Mouse (Mus musculus) liver, embryonic 13.5 days (tissue): ENCODE results near the gene Slc1a2. TPM values are rescaled to one million over a fixed set of nuclear protein-coding genes. Genes with fewer than 3 reads are reported as not detected.

Source experiments
- ATAC-seq: fragments of 200-750 bp; cut with Nextera tagmentation; 2 replicates; pipeline ENCODE4 v1.8.0; 2017; ENCODE audit warnings: low read depth, mild to moderate bottlenecking, moderate number of reproducible peaks, moderate library complexity
- DNase-seq: peaks from one replicate; pipeline ENCODE4 v3.0.0; 2022
- H3K27ac ChIP-seq: fragments of 300-500 bp; sonication (generic); 2 replicates; pipeline ENCODE4 v1.5.1; 2015; ENCODE audit warnings: moderate library complexity, mild to moderate bottlenecking, inconsistent platforms
- H3K27me3 ChIP-seq: fragments of 300-500 bp; sonication (generic); 2 replicates; pipeline ENCODE4 v1.6.1; 2015; ENCODE audit warnings: mild to moderate bottlenecking, inconsistent platforms
- H3K36me3 ChIP-seq: fragments of 300-500 bp; sonication (generic); 2 replicates; pipeline ENCODE4 v1.6.1; 2015; ENCODE audit warnings: mild to moderate bottlenecking, inconsistent platforms
- H3K4me1 ChIP-seq: fragments of 300-500 bp; sonication (generic); replicated peaks from 2 replicates; pipeline ENCODE4 v1.6.1; 2015; ENCODE audit warnings: inconsistent platforms
- H3K4me2 ChIP-seq: fragments of 300-500 bp; sonication (generic); 2 replicates; pipeline ENCODE4 v1.6.1; 2015; ENCODE audit warnings: inconsistent platforms, mild to moderate bottlenecking, moderate library complexity
- H3K4me3 ChIP-seq: fragments of 300-500 bp; sonication (generic); replicated peaks from 2 replicates; pipeline ENCODE4 v1.5.1; 2015; ENCODE audit warnings: mild to moderate bottlenecking, inconsistent platforms
- H3K9ac ChIP-seq: fragments of 300-500 bp; sonication (generic); 2 replicates; pipeline ENCODE4 v1.6.1; 2015; ENCODE audit warnings: mild to moderate bottlenecking, inconsistent platforms
- H3K9me3 ChIP-seq: fragments of 300-500 bp; sonication (generic); replicated peaks from 2 replicates; pipeline ENCODE4 v1.6.1; 2016; ENCODE audit warnings: inconsistent platforms
- WGBS: fragments of 180-500 bp; shearing (Covaris S2); methylation state at CpG from one replicate; pipeline ENCODE4 v1.1.7; 2015; ENCODE audit not compliant: insufficient replicate concordance; 5-methylcytosine and 5-hydroxymethylcytosine counted together
- polyA plus RNA-seq: library from polyadenylated mRNA; unstranded; fragments of >200 nt; fragmentation: Nextera tagmentation; extraction: Ambion mirVana; gene quantifications from 2 replicates; pipeline ENCODE4 v1.2.1, GENCODE M21; 2015

Gene Slc1a2
- polyA plus RNA-seq, 1 experiment from 2014 or later: 0.38 TPM

- ATAC-seq: no peak
- no peaks in the 10 kb centered on the region for H3K36me3 ChIP-seq
- no peaks in the 10 kb centered on the region for H3K4me1 ChIP-seq
Observed at GRCm38 (mm10) chr2:102695541-102695940, 37.1 kb downstream of the Slc1a2 start.

GRCm38 (mm10) chr2:102697732-102698131 lies 39.3 kb downstream of the Slc1a2 start:
- DNase-seq: no peak
- Histone ChIP-seq H3K4me2 (no peak overlapping the region), H3K9ac (no peak overlapping the region), H3K4me1 (no peaks in the 10 kb centered on the region), H3K27me3 (no peaks in the 10 kb centered on the region), H3K4me3 (no peak overlapping the region), H3K27ac (no peak overlapping the region), H3K36me3 (no peaks in the 10 kb centered on the region), H3K9me3 (no peaks in the 10 kb centered on the region)
- ATAC-seq: no peak
- 39% methylated on average over 2 of the region's 2 CpGs for WGBS

More at GRCm38 (mm10) chr2:102695541-102695940, 37.1 kb downstream of the Slc1a2 start:
- no peak overlapping the region for H3K4me3 ChIP-seq
- no peaks in the 10 kb centered on the region for H3K27me3 ChIP-seq
- H3K27ac ChIP-seq: no peak overlapping the region
- H3K9ac ChIP-seq: no peak overlapping the region
- H3K4me2 ChIP-seq: no peak overlapping the region
- DNase-seq: no peak
- no peaks in the 10 kb centered on the region for H3K9me3 ChIP-seq

- H3K4me2 ChIP-seq: no peak overlapping the region
- DNase-seq (no peak), ATAC-seq (no peak)
- H3K4me3 ChIP-seq: no peak overlapping the region
- no peaks in the 10 kb centered on the region for H3K36me3 ChIP-seq
- no peak overlapping the region for H3K9ac ChIP-seq
- no peak overlapping the region for H3K27ac ChIP-seq
- WGBS: 65% methylated on average over 7 of the region's 7 CpGs
- H3K27me3 ChIP-seq: no peaks in the 10 kb centered on the region
- no peaks in the 10 kb centered on the region for H3K9me3 ChIP-seq
- H3K4me1 ChIP-seq: no peaks in the 10 kb centered on the region
Observed at GRCm38 (mm10) chr2:102699921-102700320, 41.5 kb downstream of the Slc1a2 start.

- Histone ChIP-seq H3K27ac (no peak overlapping the region), H3K9me3 (no peaks in the 10 kb centered on the region), H3K27me3 (no peaks in the 10 kb centered on the region), H3K4me1 (no peaks in the 10 kb centered on the region), H3K9ac (no peak overlapping the region), H3K4me2 (no peak overlapping the region), H3K4me3 (no peak overlapping the region), H3K36me3 (no peaks in the 10 kb centered on the region)
- ATAC-seq: no peak
- no peak for DNase-seq
- 73% methylated on average over 2 of the region's 2 CpGs for WGBS
Observed at GRCm38 (mm10) chr2:102700695-102701094, 42.2 kb downstream of the Slc1a2 start.

GRCm38 (mm10) chr2:102701382-102701781 lies 42.9 kb downstream of the Slc1a2 start:
- no peak for ATAC-seq
- WGBS: 64% methylated on average over 3 of the region's 3 CpGs

GRCm38 (mm10) chr2:102703556-102703955 lies 45.1 kb downstream of the Slc1a2 start:
- H3K9me3 ChIP-seq: no peaks in the 10 kb centered on the region
- no peaks in the 10 kb centered on the region for H3K36me3 ChIP-seq
- ATAC-seq (no peak), DNase-seq (no peak)
- no peak overlapping the region for H3K4me3 ChIP-seq
- no peak overlapping the region for H3K4me2 ChIP-seq
- no peak overlapping the region for H3K9ac ChIP-seq
- WGBS: 57% methylated on average over 3 of the region's 3 CpGs
- no peak overlapping the region for H3K27ac ChIP-seq
- no peaks in the 10 kb centered on the region for H3K4me1 ChIP-seq
- H3K27me3 ChIP-seq: no peaks in the 10 kb centered on the region

More at GRCm38 (mm10) chr2:102701382-102701781, 42.9 kb downstream of the Slc1a2 start:
- Histone ChIP-seq H3K9me3 (no peaks in the 10 kb centered on the region), H3K27me3 (no peaks in the 10 kb centered on the region), H3K36me3 (no peaks in the 10 kb centered on the region), H3K9ac (no peak overlapping the region), H3K4me1 (no peaks in the 10 kb centered on the region), H3K27ac (no peak overlapping the region), H3K4me3 (no peak overlapping the region), H3K4me2 (no peak overlapping the region)
- DNase-seq: no peak

GRCm38 (mm10) chr2:102704781-102705180 lies 46.3 kb downstream of the Slc1a2 start:
- ATAC-seq: no peak
- H3K9ac ChIP-seq: no peak overlapping the region
- no peak for DNase-seq
- H3K27me3 ChIP-seq: no peaks in the 10 kb centered on the region
- H3K9me3 ChIP-seq: no peaks in the 10 kb centered on the region
- H3K36me3 ChIP-seq: no peaks in the 10 kb centered on the region
- H3K4me3 ChIP-seq: no peak overlapping the region
- no peak overlapping the region for H3K27ac ChIP-seq
- no peaks in the 10 kb centered on the region for H3K4me1 ChIP-seq
- H3K4me2 ChIP-seq: no peak overlapping the region
- WGBS: 52% methylated on average over 1 of the region's 1 CpGs

GRCm38 (mm10) chr2:102711511-102711910 lies 53.1 kb downstream of the Slc1a2 start:
- H3K4me1 ChIP-seq: no peaks in the 10 kb centered on the region
- WGBS: 68% methylated on average over 5 of the region's 5 CpGs
- H3K27me3 ChIP-seq: no peaks in the 10 kb centered on the region
- H3K4me3 ChIP-seq: no peak overlapping the region
- H3K36me3 ChIP-seq: no peaks in the 10 kb centered on the region
- H3K9ac ChIP-seq: no peak overlapping the region
- no peak for ATAC-seq
- no peak for DNase-seq
- no peak overlapping the region for H3K4me2 ChIP-seq
- H3K9me3 ChIP-seq: no peaks in the 10 kb centered on the region
- H3K27ac ChIP-seq: no peak overlapping the region

- H3K36me3 ChIP-seq: no peaks in the 10 kb centered on the region
- DNase-seq (no peak), ATAC-seq (no peak)
- H3K27me3 ChIP-seq: no peaks in the 10 kb centered on the region
- H3K27ac ChIP-seq: no peak overlapping the region
- H3K9ac ChIP-seq: no peak overlapping the region
- WGBS: 51% methylated on average over 4 of the region's 4 CpGs
- H3K4me1 ChIP-seq: no peaks in the 10 kb centered on the region; the same call in 1 of the 2 replicates
- H3K9me3 ChIP-seq: no peaks in the 10 kb centered on the region
- H3K4me2 ChIP-seq: no peak overlapping the region
- no peak overlapping the region for H3K4me3 ChIP-seq
Observed at GRCm38 (mm10) chr2:102712049-102712448, 53.6 kb downstream of the Slc1a2 start.

- H3K27me3 ChIP-seq: no peaks in the 10 kb centered on the region
- H3K4me2 ChIP-seq: no peak overlapping the region
- no peaks in the 10 kb centered on the region for H3K36me3 ChIP-seq
- no peak for ATAC-seq
- H3K4me3 ChIP-seq: no peak overlapping the region
- no peaks in the 10 kb centered on the region for H3K9me3 ChIP-seq
- DNase-seq: no peak
- 49% methylated on average over 7 of the region's 7 CpGs for WGBS
- no peak overlapping the region for H3K9ac ChIP-seq
- no peak overlapping the region for H3K27ac ChIP-seq
- H3K4me1 ChIP-seq: no peaks in the 10 kb centered on the region; the same call in 1 of the 2 replicates
Observed at GRCm38 (mm10) chr2:102712678-102713628, 54.5 kb downstream of the Slc1a2 start.

- Histone ChIP-seq H3K4me2 (no peak overlapping the region), H3K4me1 (no peaks in the 10 kb centered on the region; the same call in 1 of the 2 replicates), H3K27ac (no peak overlapping the region), H3K27me3 (no peaks in the 10 kb centered on the region), H3K36me3 (no peaks in the 10 kb centered on the region), H3K9me3 (no peaks in the 10 kb centered on the region), H3K9ac (no peak overlapping the region), H3K4me3 (no peak overlapping the region)
- ATAC-seq (no peak), DNase-seq (no peak)
- WGBS: 42% methylated on average over 2 of the region's 2 CpGs
Observed at GRCm38 (mm10) chr2:102714320-102714719, 55.9 kb downstream of the Slc1a2 start.

- Histone ChIP-seq H3K4me1 (no peaks in the 10 kb centered on the region; the same call in 1 of the 2 replicates), H3K4me3 (no peak overlapping the region), H3K27ac (no peak overlapping the region), H3K36me3 (no peaks in the 10 kb centered on the region), H3K27me3 (no peaks in the 10 kb centered on the region), H3K4me2 (no peak overlapping the region), H3K9me3 (no peaks in the 10 kb centered on the region), H3K9ac (no peak overlapping the region)
- WGBS: 35% methylated on average over 1 of the region's 1 CpGs
- no peak for DNase-seq
- peak; percentile 69 for ATAC-seq
Observed at GRCm38 (mm10) chr2:102715754-102716153, 57.3 kb downstream of the Slc1a2 start.
